Mouse (Mus musculus) right cerebral cortex, adult 18-20 months (tissue): ENCODE measurements at regions not wholly inside any gene's neighbourhood (a gene's known extent, or its start where the extent isn't known, plus 50 kb on each side); places are given as distances from the start of the nearest gene placed in this dataset.
"Not testable (repeated sequence)": the region's sequence is repeated elsewhere in the genome, so short reads cannot be mapped to it uniquely, and the experiment has no call there.

Experiments used
- DNase-seq: peaks from one replicate; pipeline ENCODE4 v3.0.0; 2022; ENCODE audit warnings: mixed read lengths

GRCm38 (mm10) chr12:40898414-40899027, 125.4 kb upstream of the Immp2l start:
- no peak for DNase-seq

DNA sequence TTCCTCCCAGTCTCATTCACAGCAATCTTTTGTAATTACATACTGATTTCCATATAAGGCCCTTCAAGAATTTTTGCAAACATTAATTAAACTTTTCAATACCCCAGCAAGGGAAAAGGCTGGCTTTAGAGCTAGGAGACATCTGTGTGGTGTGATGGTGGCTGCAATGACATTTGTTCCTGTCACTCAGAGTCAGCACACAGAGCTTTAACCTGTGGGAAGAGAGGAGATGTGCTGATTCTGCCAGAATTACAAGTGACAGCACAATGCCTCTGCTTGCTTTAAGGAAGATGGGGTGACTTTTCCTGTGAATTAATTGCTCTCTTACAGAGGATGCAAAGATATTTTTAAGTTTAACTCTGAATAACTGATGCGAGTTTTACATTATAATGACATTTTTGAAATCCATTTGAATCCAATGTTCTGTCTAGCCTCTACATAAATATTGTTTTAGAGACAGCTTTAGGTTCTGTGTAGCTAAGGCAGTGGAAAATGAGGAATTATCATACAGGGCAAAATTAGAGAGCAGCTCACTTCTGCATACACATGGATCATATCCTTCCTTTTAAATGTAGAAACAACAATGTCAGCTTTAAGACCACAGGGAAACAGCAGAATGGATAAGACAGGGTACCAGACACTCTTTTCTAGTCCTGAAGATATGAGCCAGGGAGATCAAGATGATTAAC, 118.1 kb upstream of the Immp2l start:
- no peak for DNase-seq

DNA sequence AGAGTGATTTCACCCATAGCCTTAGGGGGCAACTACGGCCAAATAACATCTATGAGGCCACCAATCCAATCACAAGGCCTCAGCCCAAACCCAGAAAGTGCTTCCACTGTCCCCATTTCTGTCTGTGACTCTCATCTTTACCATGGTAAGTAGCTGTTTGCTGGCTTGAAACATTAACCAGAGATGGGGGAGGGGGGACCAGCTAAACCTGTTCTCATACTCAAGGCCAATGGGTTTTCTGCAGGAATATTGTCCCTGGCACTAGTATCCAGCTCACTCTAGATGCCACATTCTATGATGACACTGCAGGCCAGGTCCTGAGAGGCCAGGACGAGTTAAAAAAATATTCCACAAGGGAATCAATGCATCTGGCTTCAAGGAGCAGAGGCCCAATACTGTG, 117.1 kb upstream of the Immp2l start:
- no peak for DNase-seq

GRCm38 (mm10) chr12:40908809-40909795, 114.8 kb upstream of the Immp2l start:
- DNase-seq: no peak

GRCm38 (mm10) chr12:40917486-40917885, 106.4 kb upstream of the Immp2l start:
- DNase-seq: no peak

DNA sequence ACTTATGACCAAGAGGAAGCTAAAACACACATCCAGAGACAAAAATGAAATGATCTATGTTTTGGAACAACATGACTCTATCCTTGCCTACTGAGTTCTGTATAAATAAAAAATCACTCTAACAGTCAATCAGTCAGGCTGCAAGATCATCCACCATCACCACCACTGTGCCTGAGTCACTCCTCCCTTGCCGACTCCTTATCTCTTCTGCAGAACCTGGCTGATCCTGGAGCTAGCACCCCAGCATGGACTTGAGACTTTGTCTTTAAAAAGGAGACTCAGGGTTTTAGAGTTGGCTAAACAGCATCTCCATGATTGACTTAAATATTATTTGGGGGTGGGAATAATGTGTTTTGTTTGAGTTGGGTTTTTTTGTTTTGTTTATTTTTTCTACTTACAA, 101.9 kb upstream of the Immp2l start:
- DNase-seq: no peak

DNA sequence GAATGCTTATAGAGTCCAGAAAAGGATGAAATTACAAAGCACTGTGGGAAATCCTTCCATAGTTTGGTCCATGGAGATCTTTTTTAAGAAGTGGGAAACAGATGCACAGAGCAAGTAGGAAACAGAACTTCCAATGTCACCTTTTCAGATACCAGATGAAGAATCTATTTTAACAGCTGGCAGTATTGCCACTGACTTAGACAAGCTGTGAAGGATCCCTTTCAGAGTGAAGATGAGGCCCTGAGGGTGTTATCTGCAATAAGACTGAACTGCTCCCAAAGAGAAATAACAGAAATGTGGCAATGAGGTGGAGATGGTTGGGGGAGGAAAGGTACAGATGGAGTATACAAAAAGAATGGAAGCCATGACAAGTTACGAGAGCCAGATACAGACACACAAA, 97.2 kb upstream of the Immp2l start:
- peak; percentile 13 for DNase-seq

- DNase-seq: not testable (repeated sequence)
Observed at GRCm38 (mm10) chr12:40929409-40929808, 94.5 kb upstream of the Immp2l start.

DNA sequence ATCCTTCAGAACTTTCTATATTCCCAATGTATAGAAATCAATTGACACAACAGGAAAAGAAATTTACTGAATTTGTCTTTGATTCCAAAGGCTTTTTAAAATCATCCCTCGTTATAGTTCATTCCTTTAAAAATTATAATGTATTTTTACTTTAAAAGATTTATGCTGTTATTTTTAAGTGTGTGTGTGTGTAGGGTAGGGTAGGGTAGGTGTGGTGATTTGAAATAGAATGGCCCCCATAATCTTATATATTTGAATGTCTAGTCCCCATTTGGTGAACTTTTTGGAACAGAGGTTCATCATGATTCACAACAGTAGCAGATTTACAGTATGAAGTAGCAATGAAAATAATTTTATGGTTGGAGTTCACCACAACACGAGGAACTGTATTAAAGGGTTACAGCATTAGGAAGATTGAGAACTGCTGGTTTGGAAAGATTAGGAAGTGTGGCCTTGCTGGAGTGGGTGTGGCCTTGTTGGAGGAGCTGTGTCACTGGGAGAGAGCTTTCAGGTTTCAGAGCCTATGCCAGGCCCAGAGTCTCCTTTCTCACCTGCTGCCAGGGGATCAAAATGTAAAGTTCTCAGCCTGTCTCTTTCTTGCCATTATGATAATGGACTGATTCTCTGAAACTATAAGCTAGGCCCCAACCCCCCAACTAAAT, 88.7 kb upstream of the Immp2l start:
- no peak for DNase-seq

DNA sequence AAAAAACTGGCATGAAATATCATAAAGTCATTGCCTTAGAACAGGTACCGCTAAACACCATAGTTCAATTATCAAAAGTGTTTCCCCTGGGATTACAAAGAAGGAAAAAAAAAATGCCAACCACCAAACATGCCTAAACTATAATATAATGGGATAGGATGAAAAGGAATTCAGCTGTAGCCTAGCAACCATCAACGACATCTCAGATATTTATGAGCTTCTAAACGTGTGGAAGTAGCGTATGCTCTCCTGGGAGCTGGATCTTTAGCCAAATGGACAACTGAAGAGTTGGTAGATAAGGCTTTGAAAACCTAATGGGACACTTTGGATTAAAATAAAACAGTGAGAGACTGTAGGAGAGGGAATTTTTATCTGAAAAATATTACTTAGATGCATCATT, 86.9 kb upstream of the Immp2l start:
- no peak for DNase-seq

- no peak for DNase-seq
Observed at GRCm38 (mm10) chr12:40946888-40947287, 77.0 kb upstream of the Immp2l start.

DNA sequence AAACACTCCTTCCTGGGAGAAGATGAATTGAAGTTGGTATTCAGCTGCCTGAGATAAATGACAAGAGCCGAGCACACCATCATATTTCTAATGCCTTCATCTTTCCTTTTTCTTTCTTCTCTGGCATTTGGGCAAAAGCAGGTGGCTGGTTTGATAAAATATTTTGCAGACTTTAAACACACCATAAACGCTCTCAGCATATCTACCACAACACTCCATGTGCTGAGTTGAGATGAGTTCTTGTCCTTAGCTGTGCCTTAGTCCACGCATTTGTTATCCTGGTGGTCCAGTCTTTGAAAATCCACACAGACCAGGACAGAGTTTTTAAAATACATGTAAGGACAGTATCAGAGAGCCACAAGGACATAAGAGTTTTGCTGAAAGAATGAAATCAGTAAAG, 74.3 kb upstream of the Immp2l start:
- DNase-seq: no peak

DNA sequence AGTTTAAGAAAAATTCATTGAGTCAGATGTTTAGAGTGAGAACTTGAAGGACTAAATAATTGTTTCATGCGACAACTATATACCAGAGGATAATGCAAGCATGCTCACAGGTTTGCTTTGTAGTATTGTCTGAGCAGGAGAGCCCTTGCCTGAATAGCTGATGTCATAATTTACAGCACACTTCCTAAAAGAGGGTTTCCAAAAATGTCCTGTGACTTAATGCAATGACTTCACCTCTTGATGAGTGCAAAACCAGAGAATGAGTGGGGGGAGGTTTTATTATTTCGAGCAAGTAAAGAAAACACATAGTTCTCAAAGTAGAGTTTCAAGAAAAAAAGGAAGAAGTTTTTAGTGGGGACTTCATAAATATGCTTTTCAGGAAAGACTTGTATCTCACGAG, 65.4 kb upstream of the Immp2l start:
- DNase-seq: no peak

DNA sequence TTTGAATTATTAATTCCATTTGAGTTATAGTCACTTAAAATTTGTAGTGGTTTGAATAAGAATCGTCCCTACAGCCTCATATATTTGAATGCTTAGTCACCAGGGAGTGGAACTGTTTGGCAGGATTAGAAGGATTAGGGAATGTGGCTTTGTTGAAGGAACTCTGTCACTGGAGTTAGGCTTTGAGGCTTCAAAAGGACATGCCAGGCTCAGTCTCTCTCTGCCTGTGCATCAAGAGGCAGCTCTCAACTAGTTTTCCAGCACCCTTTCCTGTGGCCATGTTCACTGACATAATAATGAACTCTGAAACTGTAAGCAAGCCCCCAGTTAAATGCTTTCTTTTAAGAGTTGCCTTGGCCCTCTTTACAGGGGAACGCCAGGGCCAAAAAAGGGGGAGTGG, 58.9 kb upstream of the Immp2l start:
- DNase-seq: no peak

DNA sequence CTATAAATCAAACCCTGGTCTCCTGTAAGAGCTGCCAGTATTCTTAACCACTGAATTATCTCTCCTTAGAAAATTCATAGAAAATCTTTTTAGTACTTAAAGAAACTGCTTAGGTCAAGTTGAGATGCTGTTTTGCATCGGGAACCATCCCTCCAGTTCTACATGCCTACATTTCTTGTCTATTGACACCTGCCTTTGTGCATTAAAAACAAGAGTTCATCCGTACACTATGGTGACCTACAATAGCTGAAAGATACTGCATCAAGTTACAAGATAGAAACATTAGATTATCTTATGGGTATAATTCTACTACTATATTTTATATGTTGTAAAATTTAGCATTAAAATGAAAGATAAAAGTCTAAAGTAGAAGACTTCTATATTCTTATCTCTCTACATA, 57.6 kb upstream of the Immp2l start:
- no peak for DNase-seq

DNA sequence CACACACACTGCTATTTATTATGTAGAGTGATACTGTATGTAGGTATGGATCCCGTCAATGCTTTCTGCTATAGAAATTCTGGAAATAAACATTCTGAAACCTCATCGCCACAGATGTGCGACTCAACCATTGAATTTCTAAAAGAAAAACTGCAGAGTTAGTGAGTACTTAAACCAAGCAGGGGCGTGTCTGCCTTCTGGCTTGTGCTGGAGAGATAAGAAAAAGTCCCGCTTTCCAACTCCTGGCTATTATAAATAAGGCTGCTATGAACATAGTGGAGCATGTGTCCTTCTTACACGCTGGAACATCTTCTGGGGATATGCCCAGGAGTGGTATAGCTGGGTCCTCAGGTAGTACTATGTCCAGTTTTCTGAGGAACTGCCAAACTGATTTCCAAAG, 57.2 kb upstream of the Immp2l start:
- not testable (repeated sequence) for DNase-seq

DNA sequence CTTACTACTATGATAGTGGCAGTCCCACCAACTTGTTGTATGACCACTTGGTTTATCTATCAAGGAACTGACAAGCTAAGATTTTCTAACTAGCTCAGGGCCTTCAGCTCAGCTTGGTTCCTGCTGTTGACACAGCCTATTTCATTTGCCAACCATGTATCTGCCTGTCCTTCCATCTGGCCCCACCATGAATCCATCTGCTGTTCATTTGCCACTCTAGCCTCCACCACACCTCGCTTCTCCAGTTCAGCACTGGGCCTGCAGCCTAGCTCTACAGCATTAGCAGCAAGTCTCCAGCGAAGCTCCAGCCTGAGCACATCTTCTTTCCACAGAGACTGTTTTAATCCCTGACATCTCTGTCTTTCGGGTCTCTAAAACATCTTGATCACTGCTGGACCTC, 51.0 kb upstream of the Immp2l start:
- no peak for DNase-seq
